Mouse (Mus musculus): ENCODE data around the gene En2.

En2 gene

DNA sequence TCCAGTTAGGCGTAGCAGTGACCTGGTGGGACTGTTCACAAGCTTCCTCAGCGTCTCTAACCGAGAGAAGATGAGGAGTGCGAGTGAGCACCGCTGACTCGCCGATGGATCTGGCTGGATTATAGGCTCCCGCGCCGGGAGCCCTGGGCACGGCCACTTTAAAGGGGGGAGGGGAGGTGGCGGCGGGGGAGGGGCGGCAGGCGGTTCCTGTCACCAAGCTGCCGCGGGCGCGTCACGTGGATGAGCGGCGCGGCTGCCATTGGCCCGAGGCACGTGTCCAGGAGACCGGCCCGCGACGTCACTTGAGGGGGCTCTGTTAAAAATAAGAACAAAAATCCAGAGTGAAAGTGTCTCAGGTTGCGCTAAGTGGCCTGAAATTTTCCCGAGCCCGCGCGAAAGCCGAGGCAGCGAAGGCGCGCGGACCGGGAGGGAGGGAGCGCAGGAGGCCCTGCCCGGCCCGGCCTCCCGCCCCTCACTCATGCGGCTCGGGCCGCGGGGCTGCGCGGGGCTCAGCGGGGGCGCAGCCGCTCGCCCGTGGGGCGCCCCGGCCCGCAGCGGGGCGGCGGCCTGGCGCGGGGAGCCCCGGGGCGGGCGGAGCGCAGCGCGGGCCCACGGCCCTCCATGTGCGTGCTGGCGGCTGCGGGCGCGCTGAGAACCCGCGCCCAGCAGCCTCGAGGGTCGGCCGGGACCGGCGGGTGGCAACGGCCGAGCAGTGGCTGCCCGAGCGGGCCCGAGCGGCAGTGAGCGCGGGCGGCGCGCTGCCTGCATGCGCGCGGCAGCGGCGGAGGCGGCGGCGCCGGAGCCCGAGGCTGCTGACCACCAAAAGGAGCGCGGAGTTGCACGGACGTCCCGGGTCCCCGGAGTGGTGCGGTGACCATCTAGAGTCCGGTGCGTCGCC lies at the start of gene En2:
En2 (plus strand) TSS at position 337 of the 898 bp plus-strand sequence.
- in situ Hi-C loops (cut with MboI; ENCODE audit: low sequenced_read_pairs): no loop called here

DNA sequence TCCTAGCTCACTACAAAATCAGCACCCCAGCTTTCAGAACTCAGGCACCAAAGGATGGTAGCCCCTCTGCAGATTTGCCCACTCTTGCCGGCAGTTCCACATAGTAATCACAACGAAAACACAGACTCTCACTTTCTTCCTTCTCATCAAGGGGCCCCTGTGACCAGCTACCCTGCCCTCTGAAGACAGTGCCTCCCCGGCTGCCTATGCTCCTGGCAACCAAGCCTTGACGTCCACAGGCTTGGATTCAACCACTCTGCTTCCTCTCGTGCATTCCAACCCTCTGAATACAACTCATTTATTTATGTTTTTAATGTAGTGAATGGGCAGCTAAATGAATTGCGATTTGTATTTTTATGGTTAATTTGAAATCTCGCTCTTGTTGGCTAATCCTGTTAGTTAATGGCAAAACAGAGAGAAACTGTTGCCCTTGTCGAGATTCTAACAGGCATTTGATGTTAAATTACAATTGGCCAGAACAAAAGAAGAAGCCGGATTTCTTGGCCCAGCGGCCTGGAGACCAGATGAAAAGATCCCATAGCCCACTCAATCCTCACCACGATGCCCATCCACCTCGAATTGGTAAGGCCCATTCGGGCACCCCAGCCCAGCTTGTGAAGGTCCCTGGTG lies 48.1 kb upstream of the En2 start:
- in situ Hi-C loops (cut with MboI; ENCODE audit: low sequenced_read_pairs): no loop called here

DNA sequence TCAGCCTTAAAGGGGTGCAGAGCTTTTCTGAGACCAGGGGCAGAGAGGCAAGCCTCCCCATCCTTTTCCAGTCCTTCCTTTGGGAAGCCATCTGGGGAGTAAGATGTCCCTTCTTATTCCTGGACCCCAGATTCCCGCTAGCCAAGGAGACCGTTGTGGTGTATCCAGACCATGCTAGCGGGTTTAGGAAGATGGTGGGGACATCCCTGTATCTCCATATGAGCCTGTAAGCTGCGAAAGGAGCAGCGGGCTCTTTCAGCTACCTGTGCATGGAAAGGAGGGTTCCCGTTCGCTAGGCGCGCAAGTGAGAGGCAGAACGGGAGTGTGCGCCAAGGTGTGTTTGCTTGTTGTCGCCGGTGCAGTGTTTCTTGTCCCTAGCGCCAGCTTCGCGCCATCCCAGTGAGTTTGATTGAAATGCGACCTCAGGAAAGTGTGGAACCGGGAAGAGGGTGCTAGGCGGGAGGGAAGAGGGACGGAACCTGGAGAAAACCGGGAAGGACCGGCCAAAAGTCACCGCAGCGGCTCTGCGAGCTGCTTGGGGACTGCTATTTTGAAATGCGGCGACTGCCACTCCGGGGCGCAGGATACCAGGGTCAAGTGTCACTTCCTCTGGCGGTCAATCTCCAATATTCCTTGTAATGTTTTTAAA lies 47.5 kb upstream of the En2 start:
- in situ Hi-C loops (cut with MboI; ENCODE audit: low sequenced_read_pairs): no loop called here

DNA sequence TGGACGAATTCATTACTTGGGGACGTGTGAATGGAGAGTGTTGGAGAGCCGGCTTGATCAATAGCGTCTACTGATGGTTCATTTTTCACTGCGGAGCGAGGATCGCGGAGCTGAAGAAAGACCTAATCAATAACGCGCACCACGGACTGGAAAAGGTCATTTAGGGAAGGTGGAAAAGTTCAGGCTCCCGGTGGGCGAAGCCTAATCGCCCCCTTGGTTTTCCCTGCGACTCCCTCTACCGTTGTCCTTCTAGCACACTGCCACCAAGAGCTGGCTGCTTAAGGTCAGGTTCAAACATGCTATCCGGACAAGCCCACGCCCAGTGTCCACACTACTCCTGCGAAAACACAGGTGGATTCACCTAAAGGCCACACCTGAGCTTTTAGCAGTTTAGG lies 47.0 kb upstream of the En2 start:
- in situ Hi-C loops (cut with MboI; ENCODE audit: low sequenced_read_pairs): no loop called here

DNA sequence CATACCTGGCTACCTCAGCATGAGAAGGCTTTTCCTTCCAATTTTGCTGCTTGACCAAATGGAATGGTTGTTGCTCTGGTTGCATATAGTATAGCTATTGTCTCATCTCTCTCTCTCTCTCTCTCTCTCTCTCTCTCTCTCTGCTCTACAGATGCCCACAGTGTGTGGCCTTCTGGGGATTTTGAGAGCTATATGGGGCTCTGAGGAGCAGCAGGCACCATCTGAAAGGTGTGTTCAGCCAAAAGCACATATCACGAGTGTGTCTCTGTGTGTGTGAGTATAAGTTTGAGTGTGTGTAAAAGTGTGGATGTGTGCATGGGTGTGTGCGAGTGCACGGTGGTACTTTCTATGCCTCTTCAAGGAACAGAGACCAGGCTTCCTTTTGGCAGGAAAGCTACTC lies 45.9 kb upstream of the En2 start:
- in situ Hi-C loops (cut with MboI; ENCODE audit: low sequenced_read_pairs): no loop called here

DNA sequence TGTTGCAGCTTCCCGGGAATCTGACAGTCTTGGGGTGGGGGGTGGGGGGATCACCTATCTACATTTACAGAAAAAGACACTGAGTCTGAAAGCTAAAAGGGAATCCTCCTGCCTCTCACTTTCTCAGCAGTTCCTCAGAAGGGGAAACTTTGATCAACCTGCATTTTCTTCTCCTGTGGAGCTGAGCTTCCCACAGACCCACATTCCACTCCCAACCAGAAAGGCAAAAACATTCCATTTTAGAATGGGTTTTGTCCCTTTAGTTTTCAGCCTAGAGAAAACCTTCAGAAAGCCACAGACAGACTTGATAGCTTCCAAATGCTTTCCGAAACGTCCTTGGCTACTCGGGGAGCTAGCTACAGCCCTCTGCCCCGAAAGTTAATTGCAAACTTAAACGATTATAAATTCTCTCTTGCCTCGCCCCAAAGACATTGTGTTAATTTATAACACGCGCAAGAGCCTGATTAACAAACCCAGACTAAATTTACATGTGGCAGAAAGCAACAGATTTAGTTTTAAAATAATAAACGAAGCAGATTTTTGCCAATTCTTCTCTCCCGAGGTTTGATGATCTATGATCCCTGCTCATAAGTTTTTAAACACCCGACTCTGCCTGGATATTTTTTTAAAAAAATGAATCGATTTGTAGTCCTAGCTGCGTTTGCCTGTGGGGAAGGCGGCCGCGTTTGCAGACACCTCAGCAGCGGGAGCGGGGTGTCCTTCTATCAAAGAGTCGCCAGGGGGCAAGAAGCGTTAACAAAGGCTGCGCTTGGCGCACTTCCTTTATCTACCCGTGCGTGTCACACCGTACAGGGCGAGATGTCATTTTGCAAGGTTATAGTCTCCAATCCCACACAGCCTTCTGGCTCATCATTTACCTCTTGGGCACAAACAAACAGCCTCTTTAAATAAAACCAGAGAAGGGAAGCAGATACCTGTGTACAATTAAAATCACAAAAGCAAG lies 42.7 kb upstream of the En2 start:
- in situ Hi-C loops (cut with MboI; ENCODE audit: low sequenced_read_pairs): no loop called here

DNA sequence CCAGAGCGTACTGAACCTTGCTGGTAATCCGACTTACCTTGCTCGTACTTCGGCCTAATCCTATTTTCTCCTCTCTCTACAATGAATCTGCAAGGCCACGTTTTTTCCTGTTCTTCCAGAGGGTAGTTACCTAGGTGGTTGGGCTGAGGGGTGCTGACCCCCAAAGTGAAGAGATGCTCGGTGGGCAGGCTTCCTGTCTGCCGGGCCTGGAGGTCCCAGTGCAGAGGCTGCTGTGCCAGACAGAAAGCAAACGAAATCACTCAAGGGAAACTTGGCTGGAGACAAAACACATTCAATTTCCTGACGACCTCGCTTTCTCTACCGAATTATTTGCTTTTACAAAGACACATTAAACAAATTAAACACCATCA lies 42.1 kb upstream of the En2 start:
- in situ Hi-C loops (cut with MboI; ENCODE audit: low sequenced_read_pairs): no loop called here

DNA sequence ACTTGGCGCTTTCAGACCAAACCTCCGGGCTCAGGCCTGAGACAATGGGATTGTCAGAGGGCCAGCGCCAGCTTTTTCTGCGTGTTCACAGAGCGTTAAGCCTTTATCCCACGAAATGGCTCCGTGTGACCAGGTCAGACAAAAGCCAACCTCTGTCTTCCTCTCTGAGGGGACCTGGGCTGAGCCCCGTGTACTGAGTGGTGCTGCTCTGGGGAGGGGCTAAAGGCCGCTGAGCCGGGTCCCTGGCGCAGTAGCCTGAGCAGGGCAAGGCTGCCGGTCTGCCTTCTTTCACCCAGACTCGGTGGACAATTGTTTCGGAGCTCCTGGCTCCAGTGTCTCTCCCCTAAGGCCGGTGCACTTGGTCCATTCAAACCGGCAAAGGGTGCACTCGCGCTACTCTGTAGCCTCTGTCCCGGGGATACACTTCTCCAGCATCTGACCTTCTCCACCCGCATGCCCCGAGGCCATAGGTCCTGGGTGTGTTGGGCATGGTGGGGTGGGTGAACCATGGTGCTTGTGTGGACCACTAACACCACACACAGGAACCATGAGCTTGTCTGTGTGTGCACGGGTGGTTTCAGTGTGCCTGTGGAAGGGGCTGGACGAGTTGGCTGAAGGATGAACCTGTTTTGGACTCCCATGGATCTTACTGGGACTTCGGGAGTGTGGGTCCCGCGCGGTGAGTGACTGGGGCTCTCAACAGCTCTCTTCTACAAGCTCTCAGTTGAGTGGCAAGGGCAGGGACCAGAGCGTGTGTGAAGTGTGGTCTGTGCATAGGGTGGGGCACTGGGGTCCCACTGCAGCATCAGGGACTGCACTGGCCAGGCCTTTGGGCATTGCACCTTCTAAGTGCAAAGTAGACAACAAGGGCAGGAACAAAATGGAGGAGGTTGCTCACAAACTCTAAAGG lies 40.9 kb upstream of the En2 start:
- in situ Hi-C loops (cut with MboI; ENCODE audit: low sequenced_read_pairs): no loop called here

DNA sequence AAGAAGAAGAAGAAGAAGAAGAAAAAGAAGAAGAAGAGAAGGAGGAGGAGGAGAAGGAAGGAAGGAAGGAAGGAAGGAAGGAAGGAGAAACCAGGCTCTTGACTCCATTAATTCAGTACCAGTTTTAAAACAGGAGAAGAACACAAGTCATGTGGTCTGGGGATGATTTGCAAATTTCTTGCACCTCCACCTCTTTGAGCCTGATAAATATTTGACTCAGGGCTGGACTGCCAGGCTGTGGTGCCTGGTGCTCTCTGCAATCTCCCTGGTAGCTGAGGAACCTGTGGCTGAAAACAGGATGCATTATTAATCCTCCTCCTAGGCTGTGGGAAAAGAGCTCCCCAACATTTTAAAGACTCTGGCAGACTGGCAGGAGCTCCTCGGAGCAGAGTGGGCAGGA lies 36.6 kb upstream of the En2 start:
- in situ Hi-C loops (cut with MboI; ENCODE audit: low sequenced_read_pairs): no loop called here

DNA sequence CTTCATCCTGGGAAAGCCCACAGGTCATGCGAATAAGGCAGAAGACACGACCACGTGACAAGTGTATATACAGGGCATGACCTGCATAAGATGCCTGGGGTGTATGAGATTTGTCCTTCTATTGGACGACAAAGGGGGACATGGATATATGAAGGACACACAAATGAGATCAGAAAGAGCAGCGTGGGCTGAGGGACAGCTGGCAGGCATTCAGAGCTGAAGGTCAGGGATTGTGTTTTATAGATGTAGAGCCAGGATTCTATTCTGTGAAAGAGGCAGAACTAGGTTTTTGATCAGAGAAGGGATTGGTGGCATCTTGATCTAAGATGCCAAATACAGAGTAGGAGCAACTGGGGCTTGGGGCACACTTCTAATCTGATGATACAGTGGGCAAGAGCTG lies 33.3 kb upstream of the En2 start:
- in situ Hi-C loops (cut with MboI; ENCODE audit: low sequenced_read_pairs): no loop called here

DNA sequence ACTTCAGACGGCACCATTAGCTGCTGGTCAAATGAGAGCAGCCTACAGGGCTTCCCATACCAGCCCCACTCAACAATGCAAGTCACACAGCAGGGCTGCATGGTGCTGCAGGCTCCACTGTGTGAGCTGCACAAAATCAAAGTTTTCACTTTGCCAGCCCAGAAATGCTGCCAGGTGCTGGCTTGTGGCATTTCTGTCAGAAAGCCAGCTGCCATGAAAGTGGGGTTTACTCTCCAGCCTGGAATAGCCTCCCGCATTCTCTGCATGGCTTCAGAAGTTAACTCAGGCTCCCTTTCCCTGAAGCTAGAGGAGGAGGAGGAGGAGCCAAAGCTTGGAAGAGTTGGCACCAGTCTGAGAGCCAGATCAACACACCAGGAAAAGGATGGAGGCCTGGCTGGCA lies 29.1 kb upstream of the En2 start:
- in situ Hi-C loops (cut with MboI; ENCODE audit: low sequenced_read_pairs): no loop called here

DNA sequence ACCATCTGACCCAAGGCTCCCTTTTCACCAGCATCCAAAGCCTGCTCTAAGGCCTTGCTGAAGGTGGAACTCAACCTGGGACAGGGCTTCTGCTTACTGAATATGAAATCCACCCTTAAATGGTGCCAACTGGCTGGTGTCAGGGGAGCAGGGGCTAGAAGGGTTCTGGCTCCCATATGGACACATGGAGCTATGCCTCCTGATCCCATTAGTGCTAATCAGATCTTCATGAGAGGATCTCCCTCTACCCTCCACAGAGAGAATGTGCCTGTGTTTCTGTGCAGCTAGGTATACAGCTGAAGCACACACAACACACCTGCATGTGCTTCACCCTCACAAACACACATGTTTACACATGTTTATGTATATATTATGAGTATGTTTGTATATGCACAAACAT lies 20.9 kb upstream of the En2 start:
- in situ Hi-C loops (cut with MboI; ENCODE audit: low sequenced_read_pairs): no loop called here

DNA sequence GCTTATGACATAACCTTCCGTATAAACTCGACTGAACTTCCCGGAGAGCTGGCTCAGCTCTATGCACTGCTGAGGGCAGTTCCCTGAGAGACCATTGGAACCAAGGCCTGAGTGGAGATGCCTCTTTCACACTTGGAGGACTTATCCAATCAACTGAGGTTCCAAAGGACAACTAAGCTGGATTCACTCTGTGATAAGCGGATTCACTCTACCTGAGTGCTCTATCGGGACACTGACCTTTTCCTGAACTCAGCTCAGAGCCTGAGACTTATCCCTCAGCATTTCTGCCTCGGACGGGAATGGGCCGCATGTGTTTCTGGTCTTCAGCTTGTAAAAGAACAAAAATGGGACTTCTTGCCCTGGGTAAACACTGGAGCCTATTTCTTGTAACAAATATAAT lies 19.5 kb upstream of the En2 start:
- in situ Hi-C loops (cut with MboI; ENCODE audit: low sequenced_read_pairs): no loop called here

DNA sequence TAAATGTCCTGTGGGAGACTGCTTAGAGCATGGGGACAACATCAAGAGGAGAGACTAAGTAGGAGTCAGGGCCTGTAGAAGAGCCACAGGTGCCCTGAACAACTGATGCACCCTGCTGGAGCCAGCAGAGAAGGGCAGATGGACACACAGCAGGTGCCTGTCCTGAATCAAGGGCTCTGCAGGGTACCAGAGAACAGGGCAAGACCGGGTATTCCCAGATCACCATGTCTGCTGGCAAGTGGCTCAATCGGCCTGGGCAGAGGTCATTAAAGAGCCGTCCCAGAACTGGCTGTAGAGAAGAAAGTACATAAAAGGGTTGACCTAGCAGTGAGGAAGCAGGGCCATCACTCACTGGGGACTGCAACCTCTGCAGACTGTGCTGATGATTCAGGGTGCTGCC lies 17.0 kb upstream of the En2 start:
- in situ Hi-C loops (cut with MboI; ENCODE audit: low sequenced_read_pairs): no loop called here

DNA sequence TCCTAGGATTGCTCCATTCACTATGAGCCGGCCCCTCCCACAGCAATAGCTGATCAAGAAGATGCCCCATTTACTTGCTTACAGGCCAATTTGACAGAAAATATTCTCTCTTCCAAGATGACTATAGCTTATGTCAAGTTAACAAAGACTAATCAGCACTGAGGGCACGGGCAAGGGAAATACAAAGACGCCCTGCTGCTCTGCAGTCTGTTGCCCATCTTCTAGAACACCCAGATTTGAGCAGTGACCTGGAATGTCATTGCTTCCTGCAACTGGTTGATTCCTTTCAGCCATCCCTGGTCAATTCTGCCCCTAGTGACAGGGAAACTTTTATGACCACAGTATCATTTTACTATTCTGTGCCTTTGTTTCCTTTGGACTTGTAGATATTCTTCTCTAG lies 16.1 kb upstream of the En2 start:
- in situ Hi-C loops (cut with MboI; ENCODE audit: low sequenced_read_pairs): no loop called here

DNA sequence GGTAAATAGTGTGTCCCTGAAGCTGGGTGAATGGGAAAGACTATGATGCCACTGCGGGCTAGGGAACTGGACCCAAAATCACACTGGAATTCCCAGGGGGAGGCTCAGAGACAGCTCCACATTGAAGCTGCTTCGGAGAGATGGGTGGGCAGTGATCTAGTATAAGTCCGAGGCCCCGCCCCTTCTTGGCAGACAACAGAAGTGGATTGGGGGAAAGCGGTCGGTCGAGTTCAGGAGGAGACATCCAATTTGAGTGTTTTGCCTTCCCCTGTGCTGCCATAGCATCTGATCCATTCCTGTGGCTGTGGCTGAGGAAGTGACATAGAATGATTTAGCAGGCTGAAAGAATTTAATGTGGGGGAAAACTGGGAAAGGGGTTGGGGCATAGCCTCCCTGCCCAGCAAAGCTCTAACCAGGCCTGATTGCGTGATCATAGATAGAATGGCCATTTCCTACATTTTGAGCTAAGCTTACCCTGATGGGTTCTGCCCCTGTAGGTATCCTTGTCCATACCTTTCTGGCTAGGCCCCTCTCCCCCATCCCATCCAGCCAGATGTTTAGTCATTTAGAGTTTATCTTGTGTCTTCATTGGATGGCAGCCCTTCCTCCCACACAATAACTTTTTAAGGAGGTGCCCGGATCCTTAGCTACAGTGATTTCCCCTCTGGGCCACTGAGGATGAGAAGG lies 8.3 kb upstream of the En2 start:
- in situ Hi-C loops (cut with MboI; ENCODE audit: low sequenced_read_pairs): no loop called here

DNA sequence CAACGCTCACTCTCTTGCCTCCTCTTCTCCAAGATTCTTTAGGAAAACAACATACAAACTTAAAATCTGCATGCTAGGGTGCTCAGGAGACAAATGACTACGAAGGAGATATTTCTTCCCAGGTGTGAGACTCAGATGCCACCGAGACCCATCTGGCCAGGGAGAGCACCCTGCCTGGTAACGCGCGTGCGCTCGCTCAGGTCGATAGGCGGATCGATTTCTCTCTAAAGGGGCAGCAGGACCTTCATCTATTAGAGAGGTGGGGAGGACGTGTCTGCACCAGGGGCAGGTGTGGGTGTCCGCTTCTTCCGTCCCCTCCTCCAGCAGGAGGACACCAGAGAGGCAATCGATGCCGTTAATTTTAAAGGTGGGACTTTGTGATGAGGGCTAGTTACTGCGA lies 7.7 kb upstream of the En2 start:
- in situ Hi-C loops (cut with MboI; ENCODE audit: low sequenced_read_pairs): no loop called here

DNA sequence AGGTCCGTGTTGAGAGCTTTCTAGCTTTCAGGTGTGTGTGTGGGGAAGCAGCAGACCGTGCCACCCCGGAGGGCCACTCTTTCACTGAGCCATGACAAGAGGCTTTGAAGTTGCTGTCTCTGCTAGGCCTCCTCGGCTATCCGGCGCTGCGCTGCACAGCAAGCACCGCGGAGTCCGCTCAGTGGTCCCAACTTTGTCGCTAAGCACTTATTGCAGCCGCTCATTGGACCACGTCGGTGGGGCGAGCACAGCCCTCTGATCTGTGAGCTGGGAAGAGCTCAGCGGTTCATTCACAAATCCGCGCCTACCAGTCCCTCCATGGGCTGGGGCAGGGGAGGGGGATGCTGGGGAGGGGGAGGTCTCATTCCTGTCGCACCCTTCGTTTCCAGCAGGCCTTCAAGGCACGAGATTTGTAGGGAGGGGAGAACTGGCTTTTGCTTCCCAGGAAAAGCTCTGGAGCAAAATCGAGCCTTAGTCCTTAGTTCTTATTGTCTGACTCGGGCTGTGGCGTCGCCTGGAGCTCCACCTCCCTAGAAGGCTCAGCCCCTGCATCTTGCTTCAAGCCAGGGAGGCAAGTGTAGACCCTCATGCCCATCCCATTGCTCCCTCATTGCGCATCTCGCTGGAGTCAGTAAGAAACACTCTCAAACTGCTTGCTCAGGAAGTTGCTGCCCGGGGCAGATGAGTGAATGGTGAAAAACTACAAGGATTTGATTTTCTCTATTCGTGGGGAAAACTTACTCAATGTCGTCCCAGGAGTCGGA lies 7.0 kb upstream of the En2 start:
- in situ Hi-C loops (cut with MboI; ENCODE audit: low sequenced_read_pairs): no loop called here

DNA sequence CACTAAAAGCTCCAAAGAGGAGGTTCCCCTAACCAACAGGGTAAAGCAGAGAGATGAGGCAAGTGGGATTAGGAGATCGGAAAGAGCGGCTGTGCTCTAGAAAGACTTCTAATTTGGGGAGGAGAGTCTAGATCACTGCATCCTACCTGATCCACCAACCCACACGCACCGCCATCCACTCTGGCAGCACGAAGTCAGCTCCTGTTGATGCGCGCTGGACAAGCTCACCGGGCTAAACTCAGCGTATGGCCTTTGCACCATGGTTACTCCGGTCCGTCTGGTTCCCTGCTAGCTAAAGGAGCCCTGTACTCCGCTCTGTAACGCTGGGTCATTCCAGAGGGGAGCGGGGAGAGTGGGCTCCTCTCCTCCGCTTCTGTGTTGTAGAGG lies 6.4 kb upstream of the En2 start:
- in situ Hi-C loops (cut with MboI; ENCODE audit: low sequenced_read_pairs): no loop called here

Measured in CH12F3 (cell line).